Mouse (Mus musculus) embryonic facial prominence, embryonic 15.5 days (tissue): ENCODE results near the gene Alox12b. TPM values are rescaled to one million over a fixed set of nuclear protein-coding genes. Genes with fewer than 3 reads are reported as not detected.
A peak's percentile ranks its signal among the peaks of the same experiment; 100 is the strongest.

ENCODE experiments used
- ATAC-seq: fragments of 200-750 bp; cut with Nextera tagmentation; 2 replicates; pipeline ENCODE4 v1.8.0; 2017; ENCODE audit warnings: low read depth, moderate TSS enrichment; ENCODE audit not compliant: insufficient number of reproducible peaks, low FRiP score, low TSS enrichment
- H3K27ac ChIP-seq: fragments of 300-500 bp; sonication (generic); replicated peaks from 2 replicates; pipeline ENCODE4 v1.5.1; 2015; ENCODE audit warnings: mild to moderate bottlenecking, inconsistent platforms
- H3K27me3 ChIP-seq: fragments of 300-500 bp; sonication (generic); 2 replicates; pipeline ENCODE4 v1.6.1; 2015; ENCODE audit warnings: inconsistent platforms
- H3K36me3 ChIP-seq: fragments of 300-500 bp; sonication (generic); 2 replicates; pipeline ENCODE4 v1.6.1; 2015; ENCODE audit warnings: mild to moderate bottlenecking, inconsistent platforms
- H3K4me1 ChIP-seq: fragments of 300-500 bp; sonication (generic); 2 replicates; pipeline ENCODE4 v1.6.1; 2015; ENCODE audit warnings: inconsistent platforms
- H3K4me2 ChIP-seq: fragments of 300-500 bp; sonication (generic); replicated peaks from 2 replicates; pipeline ENCODE4 v1.6.1; 2015; ENCODE audit warnings: mild to moderate bottlenecking, inconsistent platforms
- H3K4me3 ChIP-seq: fragments of 300-500 bp; sonication (generic); replicated peaks from 2 replicates; pipeline ENCODE4 v1.5.1; 2015; ENCODE audit warnings: mild to moderate bottlenecking, inconsistent platforms
- H3K9ac ChIP-seq: fragments of 300-500 bp; sonication (generic); 2 replicates; pipeline ENCODE4 v1.6.1; 2015; ENCODE audit warnings: inconsistent platforms
- H3K9me3 ChIP-seq: fragments of 300-500 bp; sonication (generic); replicated peaks from 2 replicates; pipeline ENCODE4 v1.6.1; 2016; ENCODE audit warnings: inconsistent platforms
- WGBS: fragments of 180-500 bp; shearing (Covaris S2); methylation state at CpG from one replicate; pipeline ENCODE4 v1.1.7; 2015; 5-methylcytosine and 5-hydroxymethylcytosine counted together
- polyA plus RNA-seq: library from polyadenylated mRNA; unstranded; fragments of >200 nt; fragmentation: Nextera tagmentation; extraction: Ambion mirVana; gene quantifications from 2 replicates; pipeline ENCODE4 v1.2.1, GENCODE M21; 2015

Alox12b gene
- polyA plus RNA-seq, 1 experiment from 2014 or later = 30.5 TPM

- no peaks in the 10 kb centered on the region for H3K27me3 ChIP-seq
- peak overlapping the region; percentile 22 for H3K4me3 ChIP-seq
- no peaks in the 10 kb centered on the region for H3K9me3 ChIP-seq
- H3K4me2 ChIP-seq = peak overlapping the region; percentile 27
- no peak overlapping the region for H3K9ac ChIP-seq
- H3K4me1 ChIP-seq = no peaks in the 10 kb centered on the region
- no peak overlapping the region for H3K27ac ChIP-seq
- no peaks in the 10 kb centered on the region for H3K36me3 ChIP-seq
- WGBS = 18% methylated on average over 2 of the region's 2 CpGs
- ATAC-seq = no peak
Observed at GRCm38 (mm10) chr11:69211431-69211830, 54.6 kb downstream of the Alox12b start.

DNA sequence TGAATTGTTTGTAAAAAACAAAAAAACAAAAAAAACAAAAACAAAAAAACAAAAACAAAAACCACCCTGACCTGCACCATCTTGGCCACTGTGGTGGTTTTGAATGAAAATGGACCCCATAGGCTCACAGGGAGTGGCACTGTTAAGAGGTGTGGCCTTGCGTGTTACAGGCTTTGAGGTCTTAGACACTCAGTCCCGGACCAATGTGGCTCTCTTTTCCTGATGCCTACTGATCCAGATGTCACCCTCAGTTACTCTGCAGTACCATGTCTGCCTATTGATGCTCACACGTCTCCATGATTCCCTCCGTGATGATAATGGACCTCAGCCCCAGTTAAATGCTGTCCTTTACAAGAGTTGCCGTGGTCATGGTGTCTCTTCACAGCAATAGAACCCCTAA, 60.6 kb downstream of the Alox12b start:
- Histone ChIP-seq H3K36me3 (no peaks in the 10 kb centered on the region), H3K27me3 (no peaks in the 10 kb centered on the region), H3K4me3 (no peak overlapping the region), H3K27ac (no peak overlapping the region), H3K4me1 (no peaks in the 10 kb centered on the region), H3K9me3 (no peaks in the 10 kb centered on the region), H3K4me2 (no peak overlapping the region), H3K9ac (no peak overlapping the region)
- ATAC-seq = no peak
- WGBS = 87% methylated on average over 5 of the region's 5 CpGs

- Histone ChIP-seq H3K27me3 (no peaks in the 10 kb centered on the region), H3K36me3 (no peaks in the 10 kb centered on the region), H3K4me3 (no peak overlapping the region), H3K27ac (no peak overlapping the region), H3K9ac (no peak overlapping the region), H3K4me1 (no peaks in the 10 kb centered on the region), H3K4me2 (no peak overlapping the region), H3K9me3 (no peaks in the 10 kb centered on the region)
- ATAC-seq = no peak
- WGBS = 23% methylated on average over 2 of the region's 2 CpGs
Observed at GRCm38 (mm10) chr11:69218661-69219060, 61.9 kb downstream of the Alox12b start.

Other genes with a start within 250 kb of the Alox12b start
- not detected in 2 replicates for gene Odf4, start 229.9 kb upstream of the Alox12b start, polyA plus RNA-seq
- 8.0 and 9.7 TPM in 2 replicates for gene Arhgef15, start 199.5 kb upstream of the Alox12b start, polyA plus RNA-seq
- gene Slc25a35, start 188.9 kb upstream of the Alox12b start, polyA plus RNA-seq = 6.0 and 10.0 TPM in 2 replicates
- 49.5 and 52.3 TPM in 2 replicates for gene Rangrf, start 181.8 kb upstream of the Alox12b start, polyA plus RNA-seq
- gene Pfas, start 148.5 kb upstream of the Alox12b start, polyA plus RNA-seq = 26.1 and 27.5 TPM in 2 replicates
- gene Ctc1, start 141.1 kb upstream of the Alox12b start, polyA plus RNA-seq = 43.7 and 53.5 TPM in 2 replicates
- gene Aurkb, start 111.3 kb upstream of the Alox12b start, polyA plus RNA-seq = 122 and 123 TPM in 2 replicates
- gene Borcs6, start 97.3 kb upstream of the Alox12b start, polyA plus RNA-seq = 14.9 and 15.7 TPM in 2 replicates
- gene Tmem107, start 86.2 kb upstream of the Alox12b start, polyA plus RNA-seq = 102 and 137 TPM in 2 replicates
- 111 and 149 TPM in 2 replicates for gene Vamp2, start 68.5 kb upstream of the Alox12b start, polyA plus RNA-seq
- 29.6 and 34.4 TPM in 2 replicates for gene Per1, start 61.8 kb upstream of the Alox12b start, polyA plus RNA-seq
- gene Hes7, start 36.6 kb upstream of the Alox12b start, polyA plus RNA-seq = 0.55 and 0.64 TPM in 2 replicates
- 0.35 and 0.51 TPM in 2 replicates for gene 9130213A22Rik, start 34.4 kb upstream of the Alox12b start, polyA plus RNA-seq
- 7.6 and 8.9 TPM in 2 replicates for gene Aloxe3, start 31.1 kb upstream of the Alox12b start, polyA plus RNA-seq
- gene Alox8, start 40.9 kb downstream of the Alox12b start, polyA plus RNA-seq = 0.27 and 0.88 TPM in 2 replicates
- gene Gucy2e, start 80.0 kb downstream of the Alox12b start, polyA plus RNA-seq = 0.41 and 0.53 TPM in 2 replicates
- 22.6 and 27.8 TPM in 2 replicates for gene Cntrob, start 166.8 kb downstream of the Alox12b start, polyA plus RNA-seq
- 150 and 156 TPM in 2 replicates for gene Trappc1, start 167.0 kb downstream of the Alox12b start, polyA plus RNA-seq
- gene Kcnab3, start 169.3 kb downstream of the Alox12b start, polyA plus RNA-seq = 2.8 and 3.0 TPM in 2 replicates
- gene Rnf227, start 183.5 kb downstream of the Alox12b start, polyA plus RNA-seq = 24.5 and 24.7 TPM in 2 replicates
- gene Chd3, start 212.4 kb downstream of the Alox12b start, polyA plus RNA-seq = 88.3 and 91.8 TPM in 2 replicates
- gene Naa38, start 238.5 kb downstream of the Alox12b start, polyA plus RNA-seq = 150 and 158 TPM in 2 replicates
- 32.6 and 40.9 TPM in 2 replicates for gene Cyb5d1, start 238.6 kb downstream of the Alox12b start, polyA plus RNA-seq
- 19.5 and 20.0 TPM in 2 replicates for gene Tmem88, start 241.2 kb downstream of the Alox12b start, polyA plus RNA-seq